In genomic region chr11:11695907-11696306, GRCm38 (mm10) we compare ENCODE assay signal across 29 mouse cellular contexts. TPM values are rescaled to one million over a fixed set of nuclear protein-coding genes. Genes with fewer than 3 reads are reported as not detected.
DNase-seq lines count a peak whose midpoint lies in the region; ATAC-seq and TF ChIP-seq lines count a peak whose summit lies in the region.
"Had no signal": no experiment of that assay in that cellular context is flagged by ENCODE, and none has a peak within 500 bp of the region (broad histone marks: within the 10 kb centered on the region; RNA-seq: fewer than 3 reads in every experiment).

No protein-coding gene starts in this region.

- no peak for TF ChIP-seq RAD21 in MEL (IDR thresholded peaks at IDR 0.05; ENCODE audit: low read depth, low read length)

- no peak for ATAC-seq in midbrain, embryonic 11.5 days (ENCODE audit: low FRiP score)
- ATAC-seq in midbrain, postnatal 0 days (ENCODE audit: low FRiP score), result no peak
- no peak for ATAC-seq in liver, embryonic 13.5 days (ENCODE audit: low read depth)
- no peak for ATAC-seq in hindbrain, embryonic 13.5 days (ENCODE audit: low FRiP score)
- ATAC-seq: forebrain, postnatal 0 days; hindbrain, postnatal 0 days had no signal

- H3K4me1 ChIP-seq in midbrain, embryonic 11.5 days (ENCODE audit: control insufficient read depth, insufficient read depth, low read length), result no peaks in the 10 kb centered on the region
- no peaks in the 10 kb centered on the region for H3K4me1 ChIP-seq in midbrain, postnatal 0 days (ENCODE audit: insufficient read depth, low read length)
- H3K4me1 ChIP-seq in MEL (ENCODE audit: control insufficient read depth in 1 of 2, insufficient read depth in 2 of 2, low read length in 2 of 2), result peaks cover 40 to 48% of the 10 kb centered on the region in 2 experiments
- H3K4me1 ChIP-seq in liver, embryonic 13.5 days (replicated peaks), result peaks cover 74% of the 10 kb centered on the region
- 0 out of 2 replicates have a peak, but pooled peaks cover 3% of the 10 kb centered on the region for H3K4me1 ChIP-seq in hindbrain, embryonic 13.5 days (replicated peaks)
- H3K4me1 ChIP-seq: embryonic facial prominence, embryonic 12.5 days; limb, embryonic 15.5 days; lung, embryonic 15.5 days; neural tube, embryonic 12.5 days; stomach, embryonic 15.5 days had no signal

- H3K4me2 ChIP-seq in midbrain, embryonic 11.5 days, result no peak overlapping the region
- no peak overlapping the region for H3K4me2 ChIP-seq in midbrain, postnatal 0 days (ENCODE audit: low read depth, low read length, poor library complexity, severe bottlenecking)
- H3K4me2 ChIP-seq in liver, embryonic 13.5 days, result 0 out of 2 replicates have a peak overlapping the region, but pooled peaks have one; percentile 4
- H3K4me2 ChIP-seq in hindbrain, embryonic 13.5 days, result no peak overlapping the region
- H3K4me2 ChIP-seq: embryonic facial prominence, embryonic 12.5 days; heart, embryonic 11.5 days; limb, embryonic 15.5 days; lung, embryonic 15.5 days; neural tube, embryonic 12.5 days; stomach, embryonic 15.5 days had no signal

- 89% methylated on average over 4 of the region's 4 CpGs for WGBS in midbrain, embryonic 11.5 days
- 86% methylated on average over 4 of the region's 4 CpGs for WGBS in midbrain, postnatal 0 days
- WGBS in liver, embryonic 13.5 days (ENCODE audit: insufficient replicate concordance), result 58% methylated on average over 4 of the region's 4 CpGs
- 91% methylated on average over 4 of the region's 4 CpGs for WGBS in hindbrain, embryonic 13.5 days

- no peak for TF ChIP-seq POLR2A in MEL (IDR thresholded peaks at IDR 0.05; ENCODE audit: control insufficient read depth in 1 of 2, insufficient read depth in 1 of 2, low read depth in 1 of 2, low read length in 2 of 2, poor library complexity in 1 of 2)

- no peak overlapping the region for H3K4me3 ChIP-seq in midbrain, embryonic 11.5 days (ENCODE audit: low read depth, low read length)
- no peak overlapping the region for H3K4me3 ChIP-seq in midbrain, postnatal 0 days (ENCODE audit: low read depth, low read length)
- no peak overlapping the region for H3K4me3 ChIP-seq in MEL (ENCODE audit: control insufficient read depth in 1 of 2, insufficient read depth in 1 of 2, low read depth in 2 of 2, low read length in 2 of 2)
- H3K4me3 ChIP-seq in liver, embryonic 13.5 days (replicated peaks), result no peak overlapping the region
- H3K4me3 ChIP-seq in hindbrain, embryonic 13.5 days, result no peak overlapping the region
- H3K4me3 ChIP-seq: embryonic facial prominence, embryonic 12.5 days; gastrocnemius, adult 2 months; limb, embryonic 15.5 days; lung, embryonic 15.5 days; neural tube, embryonic 12.5 days; stomach, embryonic 15.5 days had no signal

- no peak for TF ChIP-seq EP300 in MEL (IDR thresholded peaks at IDR 0.05; ENCODE audit: low read depth in 1 of 2, low read length in 2 of 2)

- no peak for TF ChIP-seq CTCF in midbrain, postnatal 0 days (IDR thresholded peaks at IDR 0.05)
- TF ChIP-seq CTCF in MEL (IDR thresholded peaks at IDR 0.05 in 2 of 3, conservative IDR thresholded peaks at IDR 0.05 in 1 of 3; ENCODE audit: control insufficient read depth in 1 of 3, insufficient read depth in 1 of 3, low read depth in 2 of 3, low read length in 3 of 3, poor library complexity in 1 of 3, severe bottlenecking in 1 of 3), result no peak

- no peak overlapping the region for H3K9ac ChIP-seq in midbrain, embryonic 11.5 days (ENCODE audit: low read length)
- H3K9ac ChIP-seq in midbrain, postnatal 0 days (replicated peaks; ENCODE audit: low read length, poor library complexity, severe bottlenecking), result no peak overlapping the region
- H3K9ac ChIP-seq in MEL (ENCODE audit: control insufficient read depth, low read depth, low read length, poor library complexity, severe bottlenecking), result 0 out of 2 replicates have a peak overlapping the region, but pooled peaks have one; percentile 3
- H3K9ac ChIP-seq in liver, embryonic 13.5 days, result peak overlapping the region; percentile 54
- H3K9ac ChIP-seq in hindbrain, embryonic 13.5 days, result no peak overlapping the region
- H3K9ac ChIP-seq: embryonic facial prominence, embryonic 12.5 days; forebrain, postnatal 0 days; limb, embryonic 15.5 days; lung, embryonic 15.5 days; neural tube, embryonic 12.5 days; stomach, embryonic 15.5 days had no signal

- peak; percentile 62 for DNase-seq in midbrain, embryonic 11.5 days (ENCODE audit: low spot score, missing footprints)
- no peak for DNase-seq in midbrain, postnatal 0 days (ENCODE audit: low spot score)
- DNase-seq in CD4-positive, CD25-positive, alpha-beta regulatory T cell, adult 2 months (ENCODE audit: low read depth, low spot score), result peak; percentile 47
- no peak for DNase-seq in MEL (ENCODE audit: low read depth, low spot score)
- no peak for DNase-seq in liver, embryonic 13.5 days
- DNase-seq in gastrocnemius, postnatal 25 days, result no peak
- no peak for DNase-seq in kidney, postnatal 36 days
- DNase-seq: adrenal gland, postnatal 36 days; cerebellum, adult 11-12 months; cerebellum, postnatal 25 days; forebrain, postnatal 0 days; gastrocnemius, adult 2 months; kidney, adult 2 months; left cerebral cortex, postnatal 4 days; lung, postnatal 36 days; midbrain, embryonic 14.5 days; retina, postnatal 1 day; right cerebral cortex, postnatal 25 days; thymus, adult 18-20 months had no signal

- no peaks in the 10 kb centered on the region for H3K27me3 ChIP-seq in midbrain, embryonic 11.5 days (ENCODE audit: control insufficient read depth, insufficient read depth, low read length)
- no peaks in the 10 kb centered on the region for H3K27me3 ChIP-seq in midbrain, postnatal 0 days (ENCODE audit: insufficient read depth, low read length)
- H3K27me3 ChIP-seq in MEL (ENCODE audit: control insufficient read depth in 1 of 2, insufficient read depth in 2 of 2, low read length in 2 of 2), result no peaks in the 10 kb centered on the region
- no peaks in the 10 kb centered on the region for H3K27me3 ChIP-seq in liver, embryonic 13.5 days
- no peaks in the 10 kb centered on the region for H3K27me3 ChIP-seq in hindbrain, embryonic 13.5 days
- H3K27me3 ChIP-seq: embryonic facial prominence, embryonic 12.5 days; limb, embryonic 15.5 days; lung, embryonic 15.5 days; megakaryocyte, embryonic 14.5 days; neural tube, embryonic 12.5 days; stomach, embryonic 15.5 days had no signal

- H3K27ac ChIP-seq in midbrain, embryonic 11.5 days (ENCODE audit: low read depth, low read length), result no peak overlapping the region
- H3K27ac ChIP-seq in midbrain, postnatal 0 days (ENCODE audit: low read depth, low read length), result no peak overlapping the region
- no peak overlapping the region for H3K27ac ChIP-seq in MEL (ENCODE audit: control insufficient read depth, low read depth, low read length)
- H3K27ac ChIP-seq in liver, embryonic 13.5 days, result peak overlapping the region; percentile 44
- no peak overlapping the region for H3K27ac ChIP-seq in hindbrain, embryonic 13.5 days
- H3K27ac ChIP-seq: embryonic facial prominence, embryonic 12.5 days; gastrocnemius, adult 2 months; hindbrain, postnatal 0 days; kidney, postnatal 0 days; limb, embryonic 15.5 days; lung, embryonic 15.5 days; neural tube, embryonic 12.5 days; stomach, embryonic 15.5 days had no signal

- peaks cover 71% of the 10 kb centered on the region for H3K79me2 ChIP-seq in MEL (ENCODE audit: control insufficient read depth, insufficient read depth, low read length, poor library complexity)

- no peaks in the 10 kb centered on the region for H3K36me3 ChIP-seq in midbrain, embryonic 11.5 days (ENCODE audit: control insufficient read depth, insufficient read depth, low read length)
- H3K36me3 ChIP-seq in midbrain, postnatal 0 days (ENCODE audit: insufficient read depth, low read length), result no peaks in the 10 kb centered on the region
- H3K36me3 ChIP-seq in MEL (ENCODE audit: control insufficient read depth in 1 of 2, insufficient read depth in 2 of 2, low read length in 2 of 2), result peaks cover 10 to 60% of the 10 kb centered on the region in 2 experiments
- peaks cover 32% of the 10 kb centered on the region for H3K36me3 ChIP-seq in liver, embryonic 13.5 days
- H3K36me3 ChIP-seq in hindbrain, embryonic 13.5 days, result no peaks in the 10 kb centered on the region
- H3K36me3 ChIP-seq: embryonic facial prominence, embryonic 12.5 days; limb, embryonic 15.5 days; lung, embryonic 15.5 days; neural tube, embryonic 12.5 days; stomach, embryonic 15.5 days had no signal

- H3K9me3 ChIP-seq in midbrain, embryonic 11.5 days (ENCODE audit: control insufficient read depth, low read length), result no peaks in the 10 kb centered on the region
- no peaks in the 10 kb centered on the region for H3K9me3 ChIP-seq in midbrain, postnatal 0 days (ENCODE audit: low read length)
- H3K9me3 ChIP-seq in MEL (replicated peaks; ENCODE audit: insufficient read depth, low read length), result no peaks in the 10 kb centered on the region
- H3K9me3 ChIP-seq in liver, embryonic 13.5 days (replicated peaks), result no peaks in the 10 kb centered on the region
- no peaks in the 10 kb centered on the region for H3K9me3 ChIP-seq in hindbrain, embryonic 13.5 days
- H3K9me3 ChIP-seq: embryonic facial prominence, embryonic 12.5 days; limb, embryonic 15.5 days; lung, embryonic 15.5 days; megakaryocyte, embryonic 14.5 days; neural tube, embryonic 12.5 days; stomach, embryonic 15.5 days had no signal

TF ChIP-seq in MEL, 35 proteins besides CTCF, POLR2A, EP300 and RAD21:
- TF ChIP-seq KAT2A (conservative IDR thresholded peaks at IDR 0.05; ENCODE audit: low read depth, low read length) (no peak), ZNF384 (IDR thresholded peaks at IDR 0.05; ENCODE audit: low read depth, low read length) (no peak), MXI1 (IDR thresholded peaks at IDR 0.05; ENCODE audit: low read depth, low read length) (0 out of 2 replicates have a peak, but pooled peaks have one; percentile 17), ELF1 (IDR thresholded peaks at IDR 0.05; ENCODE audit: low read depth, low read length) (no peak), MAZ (IDR thresholded peaks at IDR 0.05; ENCODE audit: low read depth, low read length) (no peak), HCFC1 (IDR thresholded peaks at IDR 0.05; ENCODE audit: low read depth, low read length) (no peak)
TF ChIP-seq in MEL: peak in this region for 1.

RNA-seq across cellular contexts. Expression of gene Ikzf1, which starts 11.1 kb away (rescaled TPM):
- polyA plus RNA-seq in midbrain, embryonic 11.5 days (2014; fragmentation: Nextera tagmentation; extraction: Ambion mirVana), result 2.3 and 2.7 TPM in 2 replicates
- 3.9 and 4.5 TPM in 2 replicates for total RNA-seq in midbrain, postnatal 0 days (2014; rRNA removed)
- 1.2 and 1.5 TPM in 2 replicates for polyA plus RNA-seq in midbrain, postnatal 0 days (2015; fragmentation: Nextera tagmentation; extraction: Ambion mirVana)
- 90.6 and 97.3 TPM in 2 replicates for total RNA-seq in MEL (2012; rRNA removed)
- polyA plus RNA-seq in MEL (2012; ENCODE audit: insufficient read depth in 1 of 2, insufficient read length in 2 of 2, low read depth in 1 of 2, low replicate concordance in 2 of 2, missing spikeins in 1 of 2), result 100 to 1,000 TPM in 1 of 2 experiments, 10 to 100 TPM in 1; 28.0 to 128 TPM
- 28.3 and 44.6 TPM in 2 replicates for polyA plus RNA-seq in liver, embryonic 13.5 days (2015; fragmentation: Nextera tagmentation; extraction: Ambion mirVana)
- under 1 TPM; 0.31 to 0.62 TPM for total RNA-seq in gastrocnemius, postnatal 25 days (2021)
- polyA plus RNA-seq in hindbrain, embryonic 13.5 days (2015; fragmentation: Nextera tagmentation; extraction: Ambion mirVana), result 0.74 and 1.1 TPM in 2 replicates

Comparison
In these comparisons a context has a peak if more than half of its experiments do, and no peak if none do; other contexts are left out.
1. DNase-seq: peak in midbrain, embryonic 11.5 days (single experiment) and CD4-positive, CD25-positive, alpha-beta regulatory T cell, adult 2 months (single experiment); none in midbrain, postnatal 0 days (single experiment), MEL (single experiment), liver, embryonic 13.5 days (single experiment), gastrocnemius, postnatal 25 days (single experiment) and kidney, postnatal 36 days (0 of 2).
2. H3K9ac ChIP-seq: peak in MEL (single experiment) and liver, embryonic 13.5 days (single experiment); none in midbrain, embryonic 11.5 days (single experiment), midbrain, postnatal 0 days (single experiment) and hindbrain, embryonic 13.5 days (single experiment).